Mouse (Mus musculus) kidney, postnatal 36 days (tissue): ENCODE results near the gene Cdk10.
"Not testable (repeated sequence)": the region's sequence is repeated elsewhere in the genome, so short reads cannot be mapped to it uniquely, and the experiment has no call there.

Experiments used
- DNase-seq, 2 experiments: peaks; one replicate each; pipeline ENCODE4 v3.0.0; 2021 to 2022; ENCODE audit warnings: mixed read lengths in 2 of 2

The Cdk10 gene

GRCm38 (mm10) chr8:123224278-123225266 is at the start of gene Cdk10:
Cdk10 (plus strand) TSS chr8:123224842.
- DNase-seq: peak; percentile 95 to 98

GRCm38 (mm10) chr8:123181391-123181790 is 43.3 kb upstream of the Cdk10 start:
- DNase-seq: peak; percentile 85 to 88

- peak; percentile 70 to 74 for DNase-seq
Observed at GRCm38 (mm10) chr8:123185566-123186409, 38.9 kb upstream of the Cdk10 start, which contains the start of gene Dpep1. Dpep1 (plus strand) TSS chr8:123186242.

GRCm38 (mm10) chr8:123188006-123188405 is 36.6 kb upstream of the Cdk10 start:
- DNase-seq: no peak

- DNase-seq: no peak
Observed at GRCm38 (mm10) chr8:123188841-123189240, 35.8 kb upstream of the Cdk10 start.

GRCm38 (mm10) chr8:123190678-123191077 is 34.0 kb upstream of the Cdk10 start:
- DNase-seq: peak; percentile 85 to 91

GRCm38 (mm10) chr8:123191908-123192307 is 32.7 kb upstream of the Cdk10 start:
- DNase-seq: no peak

- DNase-seq: peak; percentile 43 to 65
Observed at GRCm38 (mm10) chr8:123193771-123194170, 30.9 kb upstream of the Cdk10 start.

- not testable (repeated sequence) for DNase-seq
Observed at GRCm38 (mm10) chr8:123197016-123197415, 27.6 kb upstream of the Cdk10 start.

GRCm38 (mm10) chr8:123199864-123200263 is 24.8 kb upstream of the Cdk10 start:
- no peak for DNase-seq

GRCm38 (mm10) chr8:123202288-123202687 is 22.4 kb upstream of the Cdk10 start:
- peak; percentile 67 to 83 for DNase-seq

GRCm38 (mm10) chr8:123203571-123203970 is 21.1 kb upstream of the Cdk10 start:
- no peak for DNase-seq

- DNase-seq: no peak
Observed at GRCm38 (mm10) chr8:123211876-123212275, 12.8 kb upstream of the Cdk10 start.

- DNase-seq: peak; percentile 96 to 98
Observed at GRCm38 (mm10) chr8:123212321-123213117, 12.1 kb upstream of the Cdk10 start, which contains the start of the genes Chmp1a and Spata33. Chmp1a (minus strand) TSS chr8:123212763. Spata33 (plus strand) TSS chr8:123212832.

GRCm38 (mm10) chr8:123213118-123213772 is 11.4 kb upstream of the Cdk10 start:
- DNase-seq: no peak

- DNase-seq: no peak
Observed at GRCm38 (mm10) chr8:123215430-123215829, 9.2 kb upstream of the Cdk10 start.

- DNase-seq: no peak
Observed at GRCm38 (mm10) chr8:123220917-123221316, 3.7 kb upstream of the Cdk10 start.

- no peak for DNase-seq
Observed at GRCm38 (mm10) chr8:123228416-123228815, 3.8 kb downstream of the Cdk10 start.

GRCm38 (mm10) chr8:123230326-123230725 is 5.7 kb downstream of the Cdk10 start:
- DNase-seq: not testable (repeated sequence)

GRCm38 (mm10) chr8:123231742-123232141 is 7.1 kb downstream of the Cdk10 start:
- DNase-seq: peak in 1 of 2 experiments; percentile 52

GRCm38 (mm10) chr8:123232553-123232952 is 7.9 kb downstream of the Cdk10 start:
- DNase-seq: no peak

GRCm38 (mm10) chr8:123233300-123233699 is 8.7 kb downstream of the Cdk10 start:
- DNase-seq: no peak
